Mouse (Mus musculus) liver, postnatal 0 days (tissue): Measurements from ENCODE around the gene Ubxn6. TPM values are rescaled to one million over a fixed set of nuclear protein-coding genes. Genes with fewer than 3 reads are reported as not detected.

Experiments used
- ATAC-seq: fragments of 200-750 bp; cut with Nextera tagmentation; 2 replicates; pipeline ENCODE4 v1.8.0; 2017; ENCODE audit warnings: mild to moderate bottlenecking, moderate library complexity
- DNase-seq: peaks from one replicate; pipeline ENCODE4 v3.0.0-alpha.2; 2016
- H3K27ac ChIP-seq: fragments of 300-500 bp; sonication (generic); 2 replicates; pipeline ENCODE4 v1.5.1; 2014; ENCODE audit warnings: antibody characterized with exemption, moderate library complexity, mild to moderate bottlenecking, low read depth
- H3K27me3 ChIP-seq: fragments of 300-500 bp; sonication (generic); 2 replicates; pipeline ENCODE4 v1.6.1; 2014; ENCODE audit warnings: low read length, control low read depth, mixed read lengths; ENCODE audit not compliant: insufficient read depth
- H3K36me3 ChIP-seq: fragments of 300-500 bp; sonication (generic); replicated peaks from 2 replicates; pipeline ENCODE4 v1.6.1; 2014; ENCODE audit warnings: mild to moderate bottlenecking, control low read depth, low read length, moderate library complexity, mixed read lengths; ENCODE audit not compliant: insufficient read depth
- H3K4me1 ChIP-seq: fragments of 300-500 bp; sonication (generic); 2 replicates; pipeline ENCODE4 v1.6.1; 2014; ENCODE audit warnings: antibody characterized with exemption, mild to moderate bottlenecking, control low read depth; ENCODE audit not compliant: insufficient read depth
- H3K4me2 ChIP-seq: fragments of 300-500 bp; sonication (generic); 2 replicates; pipeline ENCODE4 v1.6.1; 2014; ENCODE audit warnings: low read depth, mild to moderate bottlenecking, low read length, moderate library complexity, mixed read lengths
- H3K4me3 ChIP-seq: fragments of 300-500 bp; sonication (generic); 2 replicates; pipeline ENCODE4 v1.5.1; 2014; ENCODE audit warnings: low read depth, low read length
- H3K9ac ChIP-seq: fragments of 300-500 bp; sonication (generic); replicated peaks from 2 replicates; pipeline ENCODE4 v1.6.1; 2014; ENCODE audit warnings: mild to moderate bottlenecking, moderate library complexity
- H3K9me3 ChIP-seq: fragments of 300-500 bp; sonication (generic); 2 replicates; pipeline ENCODE4 v1.6.1; 2016; ENCODE audit warnings: mild to moderate bottlenecking, control low read depth, low read length, mixed read lengths
- CTCF ChIP-seq: sonication (generic); IDR thresholded peaks from 2 replicates; pipeline ENCODE4 v1.5.1; 2016; ENCODE audit warnings: antibody characterized with exemption, low read depth
- EP300 ChIP-seq: IDR thresholded peaks from 2 replicates; pipeline ENCODE4 v1.6.1; 2016; ENCODE audit warnings: antibody characterized with exemption, low read depth, mild to moderate bottlenecking
- WGBS: fragments of 180-500 bp; shearing (Covaris S2); extraction: QIAGEN DNeasy Blood & Tissue Kit; methylation state at CpG from one replicate; pipeline ENCODE4 v1.1.7; 2014; ENCODE audit not compliant: insufficient replicate concordance; 5-methylcytosine and 5-hydroxymethylcytosine counted together
- polyA plus RNA-seq: library from polyadenylated mRNA; unstranded; fragments of >200 nt; fragmentation: Nextera tagmentation; extraction: Ambion mirVana; gene quantifications from 2 replicates; pipeline ENCODE4 v1.2.1, GENCODE M21; 2015

The Ubxn6 gene
- polyA plus RNA-seq, 1 experiment from 2014 or later: 19.1 TPM

DNA sequence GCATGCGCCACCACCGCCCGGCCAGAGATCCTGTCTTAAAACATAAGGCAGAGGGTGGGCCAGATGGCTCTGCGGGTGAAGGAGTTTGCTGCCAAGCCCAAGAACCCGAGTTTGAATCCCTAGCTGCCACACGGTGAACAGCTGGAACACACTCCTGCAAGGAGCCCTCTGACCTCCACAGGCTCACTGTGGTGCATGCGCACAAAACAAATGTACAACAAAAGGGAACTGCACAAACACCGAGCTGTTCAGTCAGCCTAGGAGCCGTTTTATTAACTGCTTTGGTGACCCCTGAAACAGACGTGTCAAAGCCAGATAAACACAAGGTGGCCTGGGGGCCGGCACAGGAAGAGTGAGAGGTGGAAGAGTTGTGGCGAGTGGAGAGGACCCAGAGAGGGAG lies 44.6 kb upstream of the Ubxn6 start:
- H3K4me3 ChIP-seq: peak overlapping the region; percentile 54
- peak overlapping the region; percentile 67; the same call in 1 of the 2 replicates for H3K9ac ChIP-seq

DNA sequence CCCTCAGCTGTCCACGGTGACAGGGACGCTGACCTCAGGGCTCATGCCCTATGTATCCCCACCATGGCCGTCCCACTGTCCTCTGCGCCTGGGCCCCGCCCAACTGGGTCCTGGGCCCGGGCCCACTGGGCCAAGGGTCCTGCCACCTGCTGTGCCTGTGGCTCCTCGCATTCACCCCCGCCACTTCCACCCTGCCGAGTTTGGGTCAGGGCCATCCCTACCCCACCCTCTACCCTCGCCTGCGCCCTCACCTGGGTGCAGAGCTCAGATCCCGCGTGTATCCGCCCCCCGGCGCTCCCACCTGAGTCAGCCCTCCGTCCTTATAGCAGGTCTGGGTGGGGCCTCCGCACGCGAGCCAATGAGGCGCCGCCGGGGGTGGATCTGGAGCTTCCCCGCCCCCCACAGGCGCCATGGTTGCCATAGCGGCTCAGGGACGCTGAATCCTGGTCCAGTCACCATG lies 42.5 kb upstream of the Ubxn6 start, which contains the start of gene Plin5:
Gene Plin5, minus strand, starts transcription at position 346 of the 460 bp plus-strand sequence.
- Histone ChIP-seq H3K4me2 (peak within 1 kb of the TSS; percentile 68), H3K36me3 (no peaks in the 10 kb centered on the region; the same call in 1 of the 2 replicates), H3K27me3 (peaks cover 9% of the 10 kb centered on the region; the same call in 1 of the 2 replicates), H3K4me1 (peaks cover 23% of the 10 kb centered on the region), H3K4me3 (peak within 1 kb of the TSS; percentile 34), H3K9ac (peak within 1 kb of the TSS; percentile 55), H3K9me3 (no peaks in the 10 kb centered on the region), H3K27ac (peak within 1 kb of the TSS; percentile 89)
- TF ChIP-seq CTCF (no peak), EP300 (peak; percentile 79)
- ATAC-seq (peak; percentile 87), DNase-seq (peak; percentile 87)
- WGBS: 2% methylated on average over 27 of the region's 27 CpGs

More for the DNA sequence above, 44.6 kb upstream of the Ubxn6 start:
- peaks cover 18% of the 10 kb centered on the region for H3K4me1 ChIP-seq
- DNase-seq: no peak
- H3K27me3 ChIP-seq: peaks cover 9% of the 10 kb centered on the region; the same call in 1 of the 2 replicates
- H3K9me3 ChIP-seq: no peaks in the 10 kb centered on the region
- no peak for ATAC-seq
- H3K36me3 ChIP-seq: no peaks in the 10 kb centered on the region
- no peak for TF ChIP-seq EP300
- WGBS: 34% methylated on average over 12 of the region's 12 CpGs
- peak overlapping the region; percentile 69 for H3K4me2 ChIP-seq
- H3K27ac ChIP-seq: peak overlapping the region; percentile 81

DNA sequence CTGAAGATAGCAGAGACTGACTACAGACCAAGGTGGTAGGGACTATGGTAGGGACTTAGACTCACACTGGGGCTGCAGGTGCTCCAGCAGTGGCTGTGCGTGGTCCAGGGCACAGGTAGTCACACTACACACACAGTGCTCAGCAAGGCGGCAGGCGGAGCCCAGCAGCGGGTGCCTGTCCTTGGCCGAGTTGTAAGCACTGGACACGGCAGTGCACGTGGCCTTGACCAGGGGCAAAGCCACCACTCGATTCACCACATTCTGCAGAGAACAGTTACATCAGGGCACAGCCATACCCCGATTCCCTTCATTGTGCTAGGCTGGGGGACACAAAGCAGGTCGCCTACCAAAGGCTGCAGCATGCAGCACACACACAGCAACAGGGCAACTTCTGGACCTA lies 41.4 kb upstream of the Ubxn6 start:
- peaks cover 9% of the 10 kb centered on the region; the same call in 1 of the 2 replicates for H3K27me3 ChIP-seq
- ATAC-seq (peak; percentile 8; the same call in 1 of the 2 replicates), DNase-seq (peak; percentile 50)
- H3K9ac ChIP-seq: peak overlapping the region; percentile 55
- TF ChIP-seq EP300: no peak
- no peak for TF ChIP-seq CTCF
- peak overlapping the region; percentile 68 for H3K4me2 ChIP-seq
- H3K27ac ChIP-seq: peak overlapping the region; percentile 89
- H3K36me3 ChIP-seq: no peaks in the 10 kb centered on the region; the same call in 1 of the 2 replicates
- no peaks in the 10 kb centered on the region for H3K9me3 ChIP-seq
- H3K4me1 ChIP-seq: peaks cover 26% of the 10 kb centered on the region
- WGBS: 56% methylated on average over 10 of the region's 10 CpGs
- H3K4me3 ChIP-seq: peak overlapping the region; percentile 34

DNA sequence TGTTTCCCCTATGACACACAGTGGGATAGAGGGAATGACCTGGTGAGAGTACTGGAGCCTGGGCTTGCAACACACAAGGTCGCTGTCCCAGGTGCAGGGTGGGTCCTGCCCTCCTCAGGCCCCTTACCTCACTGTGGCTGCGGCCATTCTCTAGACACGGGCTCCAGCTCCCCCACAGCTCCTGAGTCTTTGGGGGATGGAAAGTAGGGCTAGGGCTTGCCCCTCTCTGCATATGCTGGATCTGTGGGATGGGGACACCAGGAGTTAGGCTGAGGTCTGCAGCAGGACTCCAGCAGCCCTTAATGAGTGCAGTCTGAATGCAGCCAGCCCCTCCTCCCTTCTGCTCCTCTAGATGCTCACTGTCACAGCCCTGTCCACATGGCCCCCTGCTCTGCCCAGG lies 37.9 kb upstream of the Ubxn6 start:
- 81% methylated on average over 3 of the region's 3 CpGs for WGBS
- TF ChIP-seq EP300 (no peak), CTCF (no peak)
- no peak overlapping the region for H3K9ac ChIP-seq
- H3K4me1 ChIP-seq: peaks cover 26% of the 10 kb centered on the region
- no peak overlapping the region for H3K27ac ChIP-seq
- no peaks in the 10 kb centered on the region for H3K9me3 ChIP-seq
- H3K4me3 ChIP-seq: no peak overlapping the region
- ATAC-seq (no peak), DNase-seq (no peak)
- H3K36me3 ChIP-seq: peaks cover 2% of the 10 kb centered on the region; the same call in 1 of the 2 replicates
- no peaks in the 10 kb centered on the region for H3K27me3 ChIP-seq
- no peak overlapping the region for H3K4me2 ChIP-seq

DNA sequence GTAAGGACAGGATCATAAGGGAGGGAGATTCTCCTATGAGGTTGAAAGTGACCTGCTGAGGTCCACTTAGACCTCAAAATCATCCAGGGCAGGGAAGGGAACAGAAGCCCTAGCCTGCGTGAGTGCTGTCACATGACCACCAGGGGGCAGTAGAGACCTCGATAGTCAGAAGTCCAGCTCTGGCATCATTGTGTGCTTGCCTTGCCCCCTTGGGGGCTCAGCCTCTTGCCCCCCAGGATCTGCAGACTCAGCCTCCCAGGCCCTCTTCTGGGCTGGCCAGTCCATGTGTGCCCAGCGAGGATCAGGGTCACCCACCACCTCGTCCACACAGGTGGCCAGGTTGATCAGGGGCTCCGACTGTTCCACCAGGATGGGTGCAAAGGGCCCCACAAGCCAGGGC lies 37.0 kb upstream of the Ubxn6 start:
- 40% methylated on average over 5 of the region's 5 CpGs for WGBS
- peaks cover 23% of the 10 kb centered on the region for H3K4me1 ChIP-seq

DNA sequence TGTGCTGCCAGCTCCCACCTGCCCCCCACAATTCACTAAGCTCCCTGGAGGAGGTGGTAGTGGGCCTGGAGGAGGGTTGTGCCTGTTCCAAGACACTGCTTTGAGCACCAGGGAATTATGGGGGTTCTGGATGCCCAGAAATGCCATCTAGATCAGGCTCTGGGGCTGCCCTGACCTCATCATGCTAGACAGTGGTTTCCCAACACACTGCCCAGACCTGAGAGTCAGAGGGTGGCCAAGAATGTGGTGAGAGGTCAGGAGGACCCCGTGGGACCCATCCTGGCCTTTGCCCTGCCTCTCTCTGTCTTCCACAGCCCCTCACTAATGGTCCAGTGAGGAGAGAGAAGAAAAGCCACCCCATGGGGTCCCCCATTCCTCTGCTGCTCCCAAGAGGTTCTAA lies 36.2 kb upstream of the Ubxn6 start:
- TF ChIP-seq EP300: no peak
- WGBS: 42% methylated on average over 1 of the region's 1 CpGs
- Histone ChIP-seq H3K27me3 (no peaks in the 10 kb centered on the region), H3K4me2 (no peak overlapping the region), H3K27ac (no peak overlapping the region), H3K4me3 (no peak overlapping the region), H3K36me3 (peaks cover 2% of the 10 kb centered on the region; the same call in 1 of the 2 replicates), H3K9ac (no peak overlapping the region), H3K9me3 (no peaks in the 10 kb centered on the region), H3K4me1 (peaks cover 23% of the 10 kb centered on the region)
- peak; percentile 14 for DNase-seq
- ATAC-seq: no peak

More for the DNA sequence above, 37.0 kb upstream of the Ubxn6 start:
- peak; percentile 80 for DNase-seq
- Histone ChIP-seq H3K27me3 (no peaks in the 10 kb centered on the region), H3K4me3 (no peak overlapping the region), H3K9me3 (no peaks in the 10 kb centered on the region), H3K27ac (no peak overlapping the region), H3K4me2 (no peak overlapping the region), H3K9ac (no peak overlapping the region), H3K36me3 (peaks cover 2% of the 10 kb centered on the region; the same call in 1 of the 2 replicates)
- no peak for TF ChIP-seq EP300
- peak; percentile 92 for TF ChIP-seq CTCF
- 0 out of 2 replicates have a peak, but pooled peaks have one; percentile 12 for ATAC-seq
